Mouse (Mus musculus) heart, adult 2 months (tissue): ENCODE results near the gene Ttll7.

Experiments used
- CTCF ChIP-seq: fragments of 200-600 bp; IDR thresholded peaks from 2 replicates; pipeline ENCODE4 v1.8.1; 2022; ENCODE audit warnings: antibody characterized with exemption, mild to moderate bottlenecking, moderate library complexity
- EP300 ChIP-seq: fragments of 200-500 bp; IDR thresholded peaks from 2 replicates; pipeline ENCODE4 v1.6.1; 2011; ENCODE audit warnings: low read depth, low read length, control low read depth; ENCODE audit not compliant: insufficient read depth

GRCm38 (mm10) chr3:146929011-146929410, 76.8 kb downstream of the Ttll7 start:
- no peak for TF ChIP-seq EP300
- TF ChIP-seq CTCF, result no peak
